Mouse (Mus musculus) spleen, adult 2 months (tissue): ENCODE measurements around the gene Chrm5.

ENCODE experiments used
- CTCF ChIP-seq: fragments of 200-500 bp; IDR thresholded peaks from 2 replicates; pipeline ENCODE4 v1.5.1; 2011; ENCODE audit warnings: mild to moderate bottlenecking, inconsistent platforms; ENCODE audit not compliant: insufficient read depth, insufficient read length, insufficient replicate concordance; ENCODE audit errors: extremely low read depth
- POLR2A ChIP-seq: fragments of 200-500 bp; IDR thresholded peaks from 2 replicates; pipeline ENCODE4 v1.6.1; 2011; ENCODE audit warnings: low read depth, low read length, inconsistent platforms

GRCm38 (mm10) chr2:112520526-112521482 lies 40.2 kb upstream of the Chrm5 start:
- TF ChIP-seq POLR2A, result no peak
- no peak for TF ChIP-seq CTCF
